Mouse (Mus musculus): ENCODE results near the gene Tmem26.
A peak's percentile ranks its signal among the peaks of the same experiment; 100 is the strongest.

- TF ChIP-seq EP300 (IDR thresholded peaks at IDR 0.05; ENCODE audit: low read depth) (no peak), CTCF (IDR thresholded peaks at IDR 0.05; ENCODE audit: low read depth) (peak; percentile 43)
Observed at GRCm38 (mm10) chr10:68810958-68811357, 87.5 kb downstream of the Tmem26 start.
